Mouse (Mus musculus): ENCODE data around the gene Plekhj1.

DNA sequence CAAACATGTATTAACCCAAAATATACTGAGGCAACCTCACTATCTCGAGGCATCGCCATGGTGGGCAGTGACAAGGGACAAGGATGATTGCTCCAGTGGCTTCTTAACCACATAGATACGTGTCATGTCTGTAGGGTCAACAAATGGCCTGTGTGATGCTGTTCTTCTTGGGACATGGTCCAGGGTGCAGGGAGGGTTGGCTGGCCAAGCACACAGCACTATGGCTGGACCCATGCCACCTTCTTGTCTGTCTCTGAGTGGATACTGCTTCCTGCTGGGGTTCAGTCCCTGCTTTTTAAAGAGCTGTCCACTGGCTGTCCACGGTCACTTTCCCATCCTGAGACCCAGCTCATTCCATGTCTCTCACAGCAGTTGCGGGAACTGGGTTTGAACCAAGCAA is 21.3 kb downstream of the Plekhj1 start:
- TF ChIP-seq CTCF (IDR thresholded peaks at IDR 0.05; ENCODE audit: borderline replicate concordance, insufficient read depth, low read length) (no peak), POLR2A (IDR thresholded peaks at IDR 0.05; ENCODE audit: low read depth, low read length) (no peak)

Measured in embryonic fibroblast, embryonic 13.5 days (primary cell).